Mouse (Mus musculus) stomach, postnatal 0 days (tissue): ENCODE results near the gene Myadm. TPM values are rescaled to one million over a fixed set of nuclear protein-coding genes. Genes with fewer than 3 reads are reported as not detected.
A peak's percentile ranks its signal among the peaks of the same experiment; 100 is the strongest.

ENCODE experiments used
- ATAC-seq: fragments of 200-750 bp; cut with Nextera tagmentation; 2 replicates; pipeline ENCODE4 v1.8.0; 2017; ENCODE audit not compliant: low FRiP score, low TSS enrichment
- DNase-seq: peaks from one replicate; pipeline ENCODE4 v3.0.0-alpha.2; 2016; ENCODE audit warnings: low spot score
- H3K27ac ChIP-seq: fragments of 300-500 bp; sonication (generic); replicated peaks from 2 replicates; pipeline ENCODE4 v1.5.1; 2014; ENCODE audit warnings: mild to moderate bottlenecking, control low read depth
- H3K27me3 ChIP-seq: fragments of 300-500 bp; sonication (generic); 2 replicates; pipeline ENCODE4 v1.6.1; 2014; ENCODE audit warnings: low read length; ENCODE audit not compliant: control insufficient read depth, insufficient read depth
- H3K36me3 ChIP-seq: fragments of 300-500 bp; sonication (generic); 2 replicates; pipeline ENCODE4 v1.6.1; 2014; ENCODE audit warnings: low read length, mixed read lengths; ENCODE audit not compliant: control insufficient read depth, insufficient read depth
- H3K4me1 ChIP-seq: fragments of 300-500 bp; sonication (generic); replicated peaks from 2 replicates; pipeline ENCODE4 v1.6.1; 2014; ENCODE audit warnings: antibody characterized with exemption; ENCODE audit not compliant: control insufficient read depth, insufficient read depth
- H3K4me2 ChIP-seq: fragments of 300-500 bp; sonication (generic); replicated peaks from 2 replicates; pipeline ENCODE4 v1.6.1; 2014; ENCODE audit warnings: low read depth, mild to moderate bottlenecking, control low read depth, moderate library complexity
- H3K4me3 ChIP-seq: fragments of 300-500 bp; sonication (generic); 2 replicates; pipeline ENCODE4 v1.5.1; 2014; ENCODE audit warnings: low read depth, low read length, control low read depth
- H3K9ac ChIP-seq: fragments of 300-500 bp; sonication (generic); 2 replicates; pipeline ENCODE4 v1.6.1; 2014; ENCODE audit warnings: mild to moderate bottlenecking, low read length, control low read depth, mixed read lengths
- H3K9me3 ChIP-seq: fragments of 300-500 bp; sonication (generic); 2 replicates; pipeline ENCODE4 v1.6.1; 2016; ENCODE audit warnings: low read length; ENCODE audit not compliant: control insufficient read depth
- CTCF ChIP-seq: IDR thresholded peaks from 2 replicates; pipeline ENCODE4 v1.5.1; 2016; ENCODE audit warnings: antibody characterized with exemption, low read depth, mild to moderate bottlenecking, moderate library complexity
- EP300 ChIP-seq: optimal IDR thresholded peaks from 2 replicates; pipeline ENCODE3; 2016; ENCODE audit warnings: antibody characterized with exemption
- WGBS: fragments of 180-500 bp; shearing (Covaris S2); extraction: QIAGEN DNeasy Blood & Tissue Kit; methylation state at CpG from one replicate; pipeline ENCODE4 v1.1.7; 2014; 5-methylcytosine and 5-hydroxymethylcytosine counted together
- polyA plus RNA-seq: library from polyadenylated mRNA; unstranded; fragments of >200 nt; fragmentation: Nextera tagmentation; extraction: Ambion mirVana; gene quantifications from 2 replicates; pipeline ENCODE4 v1.2.1, GENCODE M21; 2015

The Myadm gene
- polyA plus RNA-seq = 94.0 and 97.7 TPM in 2 replicates

GRCm38 (mm10) chr7:3288976-3289970 lies at the start of gene Myadm, which contains the start of gene Prkcg:
Myadm (plus strand) TSS chr7:3289080.
Prkcg (plus strand) TSS chr7:3289179.
- H3K4me1 ChIP-seq = no peaks in the 10 kb centered on the region; the same call in 1 of the 2 replicates
- peak within 1 kb of the TSS; percentile 71 for H3K4me2 ChIP-seq
- H3K27me3 ChIP-seq = no peaks in the 10 kb centered on the region
- DNase-seq (peak; percentile 90), ATAC-seq (peak; percentile 35)
- peak within 1 kb of the TSS; percentile 65 for H3K4me3 ChIP-seq
- peak within 1 kb of the TSS; percentile 61 for H3K9ac ChIP-seq
- WGBS = 1% methylated on average over 30 of the region's 30 CpGs
- no peaks in the 10 kb centered on the region for H3K9me3 ChIP-seq
- H3K27ac ChIP-seq = peak within 1 kb of the TSS; percentile 96
- TF ChIP-seq EP300 = no peak
- peak; percentile 13; the same call in 1 of the 2 replicates for TF ChIP-seq CTCF
- no peaks in the 10 kb centered on the region for H3K36me3 ChIP-seq

- no peaks in the 10 kb centered on the region for H3K4me1 ChIP-seq
- no peak overlapping the region for H3K4me3 ChIP-seq
- ATAC-seq = no peak
- WGBS = 68% methylated on average over 2 of the region's 2 CpGs
- H3K27ac ChIP-seq = no peak overlapping the region
- no peak for DNase-seq
- H3K27me3 ChIP-seq = no peaks in the 10 kb centered on the region
- no peak overlapping the region for H3K4me2 ChIP-seq
- H3K36me3 ChIP-seq = no peaks in the 10 kb centered on the region
- no peak for TF ChIP-seq EP300
- TF ChIP-seq CTCF = peak; percentile 27
- no peak overlapping the region for H3K9ac ChIP-seq
- H3K9me3 ChIP-seq = no peaks in the 10 kb centered on the region
Observed at GRCm38 (mm10) chr7:3239193-3239592, 49.7 kb upstream of the Myadm start.

GRCm38 (mm10) chr7:3260701-3261100 lies 28.2 kb upstream of the Myadm start:
- TF ChIP-seq CTCF (no peak), EP300 (no peak)
- Histone ChIP-seq H3K4me1 (no peaks in the 10 kb centered on the region), H3K27ac (no peak overlapping the region), H3K9ac (no peak overlapping the region), H3K4me3 (no peak overlapping the region), H3K36me3 (no peaks in the 10 kb centered on the region), H3K9me3 (no peaks in the 10 kb centered on the region), H3K4me2 (no peak overlapping the region), H3K27me3 (no peaks in the 10 kb centered on the region)
- WGBS = 54% methylated on average over 3 of the region's 3 CpGs
- DNase-seq (no peak), ATAC-seq (no peak)

- DNase-seq = no peak
- H3K36me3 ChIP-seq = no peaks in the 10 kb centered on the region
- H3K27ac ChIP-seq = no peak overlapping the region
- H3K4me2 ChIP-seq = no peak overlapping the region
- H3K27me3 ChIP-seq = no peaks in the 10 kb centered on the region
- TF ChIP-seq CTCF = no peak
- TF ChIP-seq EP300 = no peak
- no peak overlapping the region for H3K4me3 ChIP-seq
- no peak for ATAC-seq
- H3K9ac ChIP-seq = no peak overlapping the region
- 58% methylated on average over 4 of the region's 4 CpGs for WGBS
- H3K4me1 ChIP-seq = no peaks in the 10 kb centered on the region
- H3K9me3 ChIP-seq = no peaks in the 10 kb centered on the region
Observed at GRCm38 (mm10) chr7:3261446-3261845, 27.4 kb upstream of the Myadm start.

- Histone ChIP-seq H3K27me3 (no peaks in the 10 kb centered on the region), H3K9me3 (no peaks in the 10 kb centered on the region), H3K36me3 (no peaks in the 10 kb centered on the region), H3K4me3 (no peak overlapping the region), H3K4me1 (no peaks in the 10 kb centered on the region), H3K4me2 (no peak overlapping the region), H3K27ac (no peak overlapping the region), H3K9ac (no peak overlapping the region)
- peak; percentile 65 for TF ChIP-seq CTCF
- no peak for TF ChIP-seq EP300
- WGBS = 40% methylated on average over 2 of the region's 2 CpGs
- DNase-seq (no peak), ATAC-seq (no peak)
Observed at GRCm38 (mm10) chr7:3262789-3263188, 26.1 kb upstream of the Myadm start.
